22 mouse cellular contexts compared by ENCODE assay signal in the genomic region with DNA sequence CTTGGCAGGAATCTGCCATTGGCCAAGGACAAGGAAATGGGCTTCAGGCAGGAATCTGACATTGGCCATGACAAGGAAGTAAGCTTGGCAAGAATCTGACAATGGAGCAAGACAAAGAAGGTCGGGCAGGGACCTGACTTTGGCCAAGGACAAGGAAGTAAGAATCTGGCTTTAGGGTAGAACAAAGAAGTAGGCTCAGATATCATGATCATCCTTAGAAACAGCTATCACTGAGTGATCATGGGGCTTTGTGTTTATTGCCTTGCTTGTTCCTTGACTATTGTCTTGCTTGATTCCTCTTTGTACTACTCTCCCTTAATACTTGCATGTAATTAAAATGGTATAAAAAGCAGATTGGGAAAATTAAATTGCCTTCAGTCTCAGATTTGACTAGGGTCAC. TPM values are rescaled to one million over a fixed set of nuclear protein-coding genes. Genes with fewer than 3 reads are reported as not detected.
A peak's percentile ranks its signal among the peaks of the same experiment; 100 is the strongest.
DNase-seq lines count a peak whose midpoint lies in the region; TF ChIP-seq lines count a peak whose summit lies in the region.
"Not testable (repeated sequence)": the region's sequence is repeated elsewhere in the genome, so short reads cannot be mapped to it uniquely, and the experiment has no call there.
"Had no signal": no experiment of that assay in that cellular context is flagged by ENCODE, and none has a peak within 500 bp of the region (broad histone marks: within the 10 kb centered on the region; RNA-seq: fewer than 3 reads in every experiment).

No protein-coding gene starts in this region.

- H3K36me3 ChIP-seq in ES-Bruce4 (ENCODE audit: control insufficient read depth, insufficient read depth, low read length, poor library complexity, severe bottlenecking); ES-E14 (ENCODE audit: control insufficient read depth, insufficient read depth, low read length, poor library complexity, severe bottlenecking): not testable (repeated sequence)

- not testable (repeated sequence) for H3K9ac ChIP-seq in ES-Bruce4 (ENCODE audit: low read depth, poor library complexity, severe bottlenecking); ES-E14 (ENCODE audit: insufficient read depth, low read depth, low read length, poor library complexity, severe bottlenecking)

- H3K27ac ChIP-seq in ES-Bruce4 (ENCODE audit: insufficient read depth, low read length) (0 out of 2 replicates have a peak overlapping the region, but pooled peaks have one; percentile 76), ES-E14 (ENCODE audit: insufficient read depth, low read depth, low read length, poor library complexity, severe bottlenecking) (peak overlapping the region; percentile 80)

- not testable (repeated sequence) for H3K27me3 ChIP-seq in ES-Bruce4 (ENCODE audit: control insufficient read depth, insufficient read depth, low read length, poor library complexity, severe bottlenecking)

- in situ Hi-C loops in ES-E14 (cut with MboI; ENCODE audit: low sequenced_read_pairs in 2 of 2, unreplicated experiment in 2 of 2), result not testable (repeated sequence)

- H3K9me3 ChIP-seq in ES-Bruce4 (replicated peaks; ENCODE audit: control insufficient read depth, insufficient read depth, low read length, poor library complexity, severe bottlenecking); ES-E14 (ENCODE audit: control insufficient read depth, insufficient read depth, low read depth, low read length): not testable (repeated sequence)

- peak; percentile 78; the same call in 1 of the 2 replicates for TF ChIP-seq EP300 in ES-Bruce4 (IDR thresholded peaks at IDR 0.05; ENCODE audit: insufficient read depth, low read depth, low read length)

- TF ChIP-seq POLR2A in ES-Bruce4 (IDR thresholded peaks at IDR 0.05; ENCODE audit: insufficient read depth, low read length), result not testable (repeated sequence)

- not testable (repeated sequence) for H3K4me1 ChIP-seq in ES-Bruce4 (ENCODE audit: control insufficient read depth, insufficient read depth, low read length); ES-E14 (ENCODE audit: control insufficient read depth in 2 of 2, insufficient read depth in 2 of 2, low read length in 2 of 2, poor library complexity in 1 of 2)

- DNase-seq in ES-CJ7 (ENCODE audit: low read depth, low spot score), result peak; percentile 91
- not testable (repeated sequence) for DNase-seq in ES-E14 (ENCODE audit: low read depth, low spot score)
- DNase-seq in R1 (ENCODE audit: low read depth, low spot score), result peak; percentile 76
- DNase-seq in ZHBTc4 (ENCODE audit: low read depth, low spot score), result peak; percentile 93
- DNase-seq in lung, postnatal 36 days, result peak; percentile 20

- TF ChIP-seq CTCF in ES-Bruce4 (IDR thresholded peaks at IDR 0.05; ENCODE audit: low read depth, low read length), result not testable (repeated sequence)

- not testable (repeated sequence) for H3K4me3 ChIP-seq in ES-Bruce4 (ENCODE audit: low read depth, low read length); ES-E14 (ENCODE audit: insufficient read depth in 1 of 2, low read depth in 1 of 2, low read length in 2 of 2, poor library complexity in 1 of 2, severe bottlenecking in 1 of 2)

TF ChIP-seq in ES-E14, 5 proteins besides CTCF, POLR2A, EP300 and RAD21:
- 0 out of 2 replicates have a peak, but pooled peaks have one; percentile 16 for TF ChIP-seq CHD2 (IDR thresholded peaks at IDR 0.05; ENCODE audit: low read depth, low read length)

RNA-seq across cellular contexts. Expression of a gene that starts 9.9 kb away (rescaled TPM):
- polyA plus RNA-seq in ES-Bruce4 (2011; ENCODE audit: insufficient read depth, insufficient read length, low read depth, missing spikeins), result not detected in 2 replicates
- 0.67 and 0.69 TPM in 2 replicates for total RNA-seq in ES-E14 (2012; rRNA removed)
- total RNA-seq: G1E had no signal
- polyA plus RNA-seq: activated CD4-positive, CD25-positive, alpha-beta regulatory T cell, adult 4 months; C2C12; CD4-positive, CD25-positive, alpha-beta regulatory T cell, adult 4 months; G1E; Patski had no signal

RNA-seq across cellular contexts. Expression of a gene that starts 18.7 kb away (rescaled TPM):
- polyA plus RNA-seq in ES-Bruce4 (2011; ENCODE audit: insufficient read depth, insufficient read length, low read depth, missing spikeins), result not detected in 2 replicates
- 0.79 TPM in 1 of 2 replicates, not detected in the other for total RNA-seq in ES-E14 (2012; rRNA removed)
- total RNA-seq: adrenal gland, adult 18-20 months; adrenal gland, adult 2 months; adrenal gland, adult 8-10 months; adrenal gland, postnatal 10 days; adrenal gland, postnatal 14 days; adrenal gland, postnatal 25 days; adrenal gland, postnatal 4 days; CH12.LX; G1E; MEL had no signal
- polyA plus RNA-seq: activated CD4-positive, CD25-positive, alpha-beta regulatory T cell, adult 4 months; adrenal gland, adult 2 months; brain, embryonic 14.5 days; C2C12; CD4-positive, CD25-positive, alpha-beta regulatory T cell, adult 4 months; cerebellum, adult 2 months; G1E; Patski had no signal

RNA-seq across cellular contexts. Expression of a gene that starts 23.0 kb away (rescaled TPM):
- 3.3 and 3.4 TPM in 2 replicates for polyA plus RNA-seq in ES-Bruce4 (2011; ENCODE audit: insufficient read depth, insufficient read length, low read depth, missing spikeins)
- total RNA-seq in ES-E14 (2012; rRNA removed), result 4.8 and 7.4 TPM in 2 replicates
- polyA plus RNA-seq: C2C12; CD4-positive, CD25-positive, alpha-beta regulatory T cell, adult 4 months; G1E had no signal

RNA-seq across cellular contexts. Expression of a gene that starts 30.8 kb away (rescaled TPM):
- polyA plus RNA-seq in ES-Bruce4 (2011; ENCODE audit: insufficient read depth, insufficient read length, low read depth, missing spikeins), result not detected in 2 replicates
- total RNA-seq in ES-E14 (2012; rRNA removed), result not detected in 2 replicates
- total RNA-seq: CH12.LX, G1E, MEL had no signal
- polyA plus RNA-seq: activated CD4-positive, CD25-positive, alpha-beta regulatory T cell, adult 4 months; adrenal gland, adult 2 months; brain, embryonic 14.5 days; C2C12; CD4-positive, CD25-positive, alpha-beta regulatory T cell, adult 4 months; cerebellum, adult 2 months; G1E had no signal
